Mouse (Mus musculus): Measurements from ENCODE around the gene Lrrc19. TPM values are rescaled to one million over a fixed set of nuclear protein-coding genes. Genes with fewer than 3 reads are reported as not detected.

The Lrrc19 gene
- total and polyA plus RNA-seq, 3 experiments, result not detected

DNA sequence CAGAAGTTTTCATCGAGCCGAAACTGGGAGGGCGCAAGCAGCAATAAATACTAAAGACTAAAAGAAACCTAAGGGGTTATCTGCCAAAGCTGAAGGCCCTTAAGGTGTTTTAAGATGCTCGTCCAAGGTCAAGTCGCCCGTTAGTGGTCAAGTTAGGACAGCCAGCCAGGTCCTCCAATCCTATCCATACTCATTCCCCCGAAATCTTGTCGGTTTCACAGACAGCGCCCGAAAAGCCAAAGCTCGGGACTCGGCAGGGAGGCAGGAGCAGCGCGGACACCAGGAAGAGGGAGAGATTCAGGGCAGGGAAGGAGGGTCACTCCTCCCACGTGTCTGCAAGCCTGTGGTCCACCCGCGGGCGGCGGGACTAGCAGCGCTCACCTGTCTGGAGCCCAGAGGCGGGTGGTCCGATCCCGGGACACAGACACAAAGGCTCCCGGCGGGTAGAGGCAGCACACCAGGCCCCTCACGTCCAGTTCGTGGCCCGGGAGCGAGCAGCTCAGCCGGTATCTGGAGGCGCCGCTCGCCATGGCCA is 47.4 kb downstream of the Lrrc19 start:
- Histone ChIP-seq H3K4me3 (ENCODE audit: low read depth, low read length) (peak overlapping the region; percentile 98), H3K27me3 (ENCODE audit: insufficient read depth, low read length) (no peaks in the 10 kb centered on the region), H3K9me3 (replicated peaks) (no peaks in the 10 kb centered on the region), H3K36me3 (replicated peaks) (peaks cover 11% of the 10 kb centered on the region), H3K4me1 (ENCODE audit: insufficient read depth, low read depth, low read length) (peaks cover 27% of the 10 kb centered on the region)
- peak; percentile 16; the same call in 1 of the 2 replicates for ATAC-seq (ENCODE audit: extremely low read depth, insufficient number of reproducible peaks, low FRiP score, poor library complexity, severe bottlenecking)
- no peak for DNase-seq (ENCODE audit: low spot score)
- TF ChIP-seq GATA2 (IDR thresholded peaks at IDR 0.05; ENCODE audit: borderline replicate concordance, low read depth, low read length) (no peak), GATA1 (IDR thresholded peaks at IDR 0.05; ENCODE audit: borderline replicate concordance, low read length) (no peak), POLR2AphosphoS5 (IDR thresholded peaks at IDR 0.05; ENCODE audit: insufficient replicate concordance, low read depth, low read length) (no peak), CTCF (IDR thresholded peaks at IDR 0.05; ENCODE audit: low read depth, low read length) (no peak), TAL1 (conservative IDR thresholded peaks at IDR 0.05; ENCODE audit: low read depth, low read length) (no peak)

DNA sequence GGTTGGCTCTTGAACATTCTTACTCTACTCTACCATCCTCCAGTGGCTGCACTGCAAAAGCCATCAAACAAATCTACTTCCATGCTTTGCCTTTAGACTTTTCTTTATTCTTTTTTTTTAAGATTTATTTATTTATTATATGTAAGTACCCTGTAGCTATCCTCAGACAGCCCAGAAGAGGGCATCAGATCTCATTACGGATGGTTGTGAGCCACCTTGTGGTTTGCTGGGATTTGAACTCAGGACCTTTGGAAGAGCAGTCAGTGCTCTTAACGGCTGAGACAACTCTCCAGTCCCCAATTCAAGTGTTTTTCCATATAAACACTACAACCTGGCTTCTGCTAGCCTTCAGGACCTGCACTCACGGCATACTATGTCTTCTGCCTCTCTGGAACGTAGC is 48.5 kb downstream of the Lrrc19 start:
- ATAC-seq (ENCODE audit: extremely low read depth, insufficient number of reproducible peaks, low FRiP score, poor library complexity, severe bottlenecking), result no peak
- TF ChIP-seq CTCF (IDR thresholded peaks at IDR 0.05; ENCODE audit: low read depth, low read length) (no peak), GATA2 (IDR thresholded peaks at IDR 0.05; ENCODE audit: borderline replicate concordance, low read depth, low read length) (no peak), GATA1 (IDR thresholded peaks at IDR 0.05; ENCODE audit: borderline replicate concordance, low read length) (no peak), TAL1 (conservative IDR thresholded peaks at IDR 0.05; ENCODE audit: low read depth, low read length) (no peak), POLR2AphosphoS5 (IDR thresholded peaks at IDR 0.05; ENCODE audit: insufficient replicate concordance, low read depth, low read length) (no peak)
- Histone ChIP-seq H3K27me3 (ENCODE audit: insufficient read depth, low read length) (no peaks in the 10 kb centered on the region), H3K9me3 (replicated peaks) (no peaks in the 10 kb centered on the region), H3K4me3 (ENCODE audit: low read depth, low read length) (peak overlapping the region; percentile 33; the same call in 1 of the 2 replicates), H3K36me3 (replicated peaks) (peaks cover 13% of the 10 kb centered on the region), H3K4me1 (ENCODE audit: insufficient read depth, low read depth, low read length) (peaks cover 27% of the 10 kb centered on the region)
- DNase-seq (ENCODE audit: low spot score), result no peak

GRCm38 (mm10) chr4:94592709-94593108 is 57.2 kb downstream of the Lrrc19 start:
- Histone ChIP-seq H3K4me3 (ENCODE audit: low read depth, low read length) (no peak overlapping the region), H3K9me3 (replicated peaks) (no peaks in the 10 kb centered on the region), H3K36me3 (replicated peaks) (peaks cover 34% of the 10 kb centered on the region), H3K27me3 (ENCODE audit: insufficient read depth, low read length) (no peaks in the 10 kb centered on the region), H3K4me1 (ENCODE audit: insufficient read depth, low read depth, low read length) (peaks cover 9% of the 10 kb centered on the region; the same call in 1 of the 2 replicates)
- no peak for DNase-seq (ENCODE audit: low spot score)
- TF ChIP-seq POLR2AphosphoS5 (IDR thresholded peaks at IDR 0.05; ENCODE audit: insufficient replicate concordance, low read depth, low read length), result no peak
- no peak for ATAC-seq (ENCODE audit: extremely low read depth, insufficient number of reproducible peaks, low FRiP score, poor library complexity, severe bottlenecking)

- Histone ChIP-seq H3K36me3 (replicated peaks) (peaks cover 36% of the 10 kb centered on the region), H3K27me3 (ENCODE audit: insufficient read depth, low read length) (no peaks in the 10 kb centered on the region), H3K9me3 (replicated peaks) (no peaks in the 10 kb centered on the region), H3K4me1 (ENCODE audit: insufficient read depth, low read depth, low read length) (peaks cover 9% of the 10 kb centered on the region; the same call in 1 of the 2 replicates), H3K4me3 (ENCODE audit: low read depth, low read length) (no peak overlapping the region)
- no peak for TF ChIP-seq GATA2 (IDR thresholded peaks at IDR 0.05; ENCODE audit: borderline replicate concordance, low read depth, low read length)
- TF ChIP-seq TAL1 (conservative IDR thresholded peaks at IDR 0.05; ENCODE audit: low read depth, low read length), result no peak
- no peak for TF ChIP-seq POLR2AphosphoS5 (IDR thresholded peaks at IDR 0.05; ENCODE audit: insufficient replicate concordance, low read depth, low read length)
- TF ChIP-seq GATA1 (IDR thresholded peaks at IDR 0.05; ENCODE audit: borderline replicate concordance, low read length), result no peak
- no peak for TF ChIP-seq CTCF (IDR thresholded peaks at IDR 0.05; ENCODE audit: low read depth, low read length)
- ATAC-seq (ENCODE audit: extremely low read depth, insufficient number of reproducible peaks, low FRiP score, poor library complexity, severe bottlenecking) (no peak), DNase-seq (ENCODE audit: low spot score) (no peak)
Measured at GRCm38 (mm10) chr4:94591765-94592381, 58.1 kb downstream of the Lrrc19 start.

Other genes with a start within 250 kb of the Lrrc19 start
- gene Gm10306, start 93.6 kb downstream of the Lrrc19 start, total RNA-seq (2014; fragmentation: Nextera tagmentation), result not detected in 2 replicates
- gene Gm10306, start 93.6 kb downstream of the Lrrc19 start, total RNA-seq (2017), result 0.81 TPM in 1 of 2 replicates, not detected in the other
- gene Gm10306, start 93.6 kb downstream of the Lrrc19 start, polyA plus RNA-seq (2012), result not detected in 2 replicates
- 44.6 and 47.1 TPM in 2 replicates for gene Caap1, start 93.3 kb downstream of the Lrrc19 start, total RNA-seq (2014; fragmentation: Nextera tagmentation)
- 43.6 and 44.4 TPM in 2 replicates for gene Caap1, start 93.3 kb downstream of the Lrrc19 start, total RNA-seq (2017)
- 4.7 and 5.2 TPM in 2 replicates for gene Caap1, start 93.3 kb downstream of the Lrrc19 start, polyA plus RNA-seq (2012)
- 98.8 and 109 TPM in 2 replicates for gene Plaa, start 46.9 kb downstream of the Lrrc19 start, total RNA-seq (2014; fragmentation: Nextera tagmentation)
- gene Plaa, start 46.9 kb downstream of the Lrrc19 start, total RNA-seq (2017), result 114 and 117 TPM in 2 replicates
- 62.9 and 77.6 TPM in 2 replicates for gene Plaa, start 46.9 kb downstream of the Lrrc19 start, polyA plus RNA-seq (2012)
- gene Ift74, start 35.7 kb downstream of the Lrrc19 start, total RNA-seq (2014; fragmentation: Nextera tagmentation), result 10.5 and 17.6 TPM in 2 replicates
- gene Ift74, start 35.7 kb downstream of the Lrrc19 start, total RNA-seq (2017), result 16.8 and 17.7 TPM in 2 replicates
- 1.4 and 1.8 TPM in 2 replicates for gene Ift74, start 35.7 kb downstream of the Lrrc19 start, polyA plus RNA-seq (2012)
- gene Tek, start 89.1 kb upstream of the Lrrc19 start, total RNA-seq (2014; fragmentation: Nextera tagmentation), result not detected in 2 replicates
- under 0.01 and 0.05 TPM in 2 replicates for gene Tek, start 89.1 kb upstream of the Lrrc19 start, total RNA-seq (2017)
- not detected in 2 replicates for gene Tek, start 89.1 kb upstream of the Lrrc19 start, polyA plus RNA-seq (2012)

Measured in G1E (cell line).